Mouse (Mus musculus) midbrain, embryonic 13.5 days (tissue): ENCODE data around the gene Olfr305. TPM values are rescaled to one million over a fixed set of nuclear protein-coding genes. Genes with fewer than 3 reads are reported as not detected.

Experiments used
- polyA plus RNA-seq: library from polyadenylated mRNA; unstranded; fragments of >200 nt; fragmentation: Nextera tagmentation; extraction: Ambion mirVana; gene quantifications from 2 replicates; pipeline ENCODE4 v1.2.1, GENCODE M21; 2015

Olfr305 gene
- polyA plus RNA-seq, 1 experiment from 2014 or later: not detected

Other genes with a start within 250 kb of the Olfr305 start
- gene Vmn2r75, start 195.2 kb downstream of the Olfr305 start, polyA plus RNA-seq: not detected in 2 replicates
- gene Vmn2r76, start 120.6 kb downstream of the Olfr305 start, polyA plus RNA-seq: not detected in 2 replicates
- gene Olfr310, start 89.8 kb downstream of the Olfr305 start, polyA plus RNA-seq: not detected in 2 replicates
- gene Olfr309, start 53.2 kb downstream of the Olfr305 start, polyA plus RNA-seq: not detected in 2 replicates
- not detected in 2 replicates for gene Olfr308, start 41.3 kb downstream of the Olfr305 start, polyA plus RNA-seq
- not detected in 2 replicates for gene Olfr307, start 29.3 kb downstream of the Olfr305 start, polyA plus RNA-seq
- not detected in 2 replicates for gene Olfr304, start 19.7 kb upstream of the Olfr305 start, polyA plus RNA-seq
- gene Olfr303, start 30.9 kb upstream of the Olfr305 start, polyA plus RNA-seq: not detected in 2 replicates
- gene Olfr301, start 36.9 kb upstream of the Olfr305 start, polyA plus RNA-seq: not detected in 2 replicates
- not detected in 2 replicates for gene Olfr299, start 93.0 kb upstream of the Olfr305 start, polyA plus RNA-seq
- not detected in 2 replicates for gene Olfr298, start 125.6 kb upstream of the Olfr305 start, polyA plus RNA-seq
- not detected in 2 replicates for gene Olfr297, start 153.0 kb upstream of the Olfr305 start, polyA plus RNA-seq
- gene Olfr295, start 216.9 kb upstream of the Olfr305 start, polyA plus RNA-seq: not detected in 2 replicates
- not detected in 2 replicates for gene Olfr294, start 249.7 kb upstream of the Olfr305 start, polyA plus RNA-seq